Mouse (Mus musculus): ENCODE data around the gene Pola2.

Gene Pola2

DNA sequence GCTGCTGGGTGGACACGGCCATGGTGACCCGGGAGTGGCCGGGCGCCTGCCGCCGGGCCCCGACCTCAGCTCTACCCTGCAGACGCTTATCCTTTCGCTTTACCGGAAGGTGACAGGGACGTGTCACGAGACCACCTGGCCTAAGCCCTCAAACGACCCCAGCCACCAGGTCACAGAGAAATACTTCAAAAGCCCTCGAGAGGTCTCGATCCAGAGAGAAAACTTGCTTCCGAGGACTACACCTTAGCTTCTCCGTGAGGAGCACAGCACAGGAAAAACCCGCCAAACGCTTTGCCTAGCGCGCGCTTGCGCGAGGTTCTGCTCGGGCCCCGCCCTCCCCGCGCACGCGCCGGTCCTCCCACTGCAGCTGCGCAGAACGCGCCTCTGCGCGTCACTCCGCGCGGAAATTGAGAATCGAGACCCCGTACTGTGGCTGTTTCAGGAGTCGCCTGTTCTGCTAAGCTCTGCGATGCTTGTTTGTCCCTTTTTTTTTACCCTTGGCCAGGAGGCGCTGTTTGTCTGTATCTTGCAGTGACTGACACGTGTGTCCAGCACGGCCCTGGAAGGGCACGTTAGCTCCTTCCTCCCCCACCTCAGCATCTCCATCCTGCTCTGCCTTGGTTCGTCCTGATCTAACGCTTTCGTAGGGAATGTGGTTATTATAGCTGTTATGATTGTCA lies at the start of gene Pola2:
TSS of gene Pola2 (minus strand) at position 320 of the 680 bp plus-strand sequence.
- peak; percentile 89 for DNase-seq (ENCODE audit: low spot score)

DNA sequence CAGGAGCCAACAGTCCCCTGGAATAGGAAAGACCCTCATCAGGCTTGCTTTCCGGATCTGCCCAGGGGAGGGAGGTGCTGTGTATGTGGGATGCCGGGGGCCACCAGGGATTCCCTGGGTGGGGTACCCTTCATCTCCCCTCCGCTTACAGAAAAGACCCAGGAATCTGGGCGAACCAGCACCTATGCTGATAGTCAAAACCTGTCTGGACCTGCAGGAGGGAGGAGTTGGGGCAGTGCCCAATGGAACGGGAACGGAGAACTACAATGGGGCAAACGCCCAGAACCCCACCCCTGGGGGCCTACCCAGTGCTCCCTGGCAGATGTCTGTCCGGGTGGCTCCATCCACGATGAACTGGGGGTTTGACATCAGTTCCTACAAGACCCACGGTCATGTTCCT lies 49.7 kb upstream of the Pola2 start:
- no peak for DNase-seq (ENCODE audit: low spot score)

DNA sequence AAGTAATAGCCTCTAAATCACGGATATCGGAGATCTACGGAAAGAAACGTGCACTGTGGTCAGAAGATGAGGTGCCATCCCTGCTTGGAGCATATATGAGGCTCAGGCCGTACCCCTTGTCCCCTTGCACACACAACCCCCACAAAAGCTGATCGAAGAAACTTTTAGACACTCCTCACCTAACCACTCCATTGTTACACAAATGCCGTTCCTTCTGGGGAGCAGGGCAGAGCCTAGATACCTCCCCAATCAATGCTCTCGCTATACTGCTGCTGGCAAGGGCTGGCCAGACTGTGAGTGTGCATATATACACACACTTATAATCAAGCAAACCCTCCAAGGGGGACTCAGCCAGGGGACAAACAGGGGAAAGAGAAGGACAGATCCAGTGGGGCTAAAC lies 45.1 kb upstream of the Pola2 start:
- no peak for DNase-seq (ENCODE audit: low spot score)

DNA sequence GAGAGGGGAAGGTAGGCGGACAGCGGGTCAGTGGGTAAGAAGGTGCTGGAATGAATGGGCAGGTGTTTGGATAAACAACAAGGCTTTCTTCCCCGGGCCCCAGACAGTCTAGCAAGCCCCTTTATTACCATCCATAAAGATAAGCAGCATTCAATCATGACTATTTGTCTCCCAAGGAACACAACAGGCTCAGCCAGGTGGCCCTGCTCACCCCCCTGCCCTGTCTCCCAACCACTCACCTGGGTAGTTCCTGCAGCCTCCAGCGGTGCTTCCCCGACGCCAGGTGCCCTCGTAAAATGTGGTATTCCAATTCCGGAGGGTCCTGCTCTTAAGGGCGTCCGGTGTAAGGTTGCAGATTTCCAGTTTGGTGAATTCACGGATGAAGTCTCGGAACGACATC lies 43.0 kb upstream of the Pola2 start:
- DNase-seq (ENCODE audit: low spot score) = no peak

DNA sequence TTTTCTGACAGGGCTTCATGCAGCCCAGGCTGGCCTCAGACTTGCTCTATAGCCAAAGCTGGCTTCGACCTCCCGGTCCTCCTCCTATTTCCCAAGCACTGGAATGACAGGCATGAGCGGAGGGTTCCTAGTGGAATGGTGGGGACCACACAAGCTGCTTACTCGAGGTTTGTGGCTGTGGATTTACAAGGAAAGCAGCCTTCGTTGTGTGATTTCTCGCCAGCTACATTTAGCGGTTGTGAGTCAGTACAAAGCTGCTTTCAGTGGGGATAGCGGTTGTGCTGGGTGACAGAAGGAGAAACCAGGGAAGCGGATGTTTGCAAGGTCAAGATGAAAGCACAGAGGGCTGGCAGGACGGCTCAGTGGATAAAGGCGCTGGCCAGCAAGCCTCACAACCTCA lies 41.5 kb upstream of the Pola2 start:
- DNase-seq (ENCODE audit: low spot score) = no peak

DNA sequence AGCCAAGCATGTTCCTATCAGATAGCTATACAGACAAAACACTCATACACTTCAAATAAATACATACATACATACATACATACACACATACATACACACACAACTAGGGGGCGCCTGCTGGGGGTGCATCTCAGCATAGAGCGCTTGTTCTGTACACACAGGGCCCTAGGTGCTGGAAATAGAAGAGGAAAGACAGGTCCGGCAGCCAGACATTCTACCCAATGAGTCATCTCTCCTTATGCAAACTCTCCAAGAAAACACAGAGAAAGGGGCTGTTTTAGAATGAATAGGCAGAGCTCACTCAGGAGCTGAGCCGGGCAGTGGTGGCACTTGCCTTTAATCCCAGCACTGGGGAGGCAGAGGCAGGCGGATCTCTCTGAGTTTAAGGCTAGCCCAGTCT lies 36.0 kb upstream of the Pola2 start:
- DNase-seq (ENCODE audit: low spot score) = no peak

DNA sequence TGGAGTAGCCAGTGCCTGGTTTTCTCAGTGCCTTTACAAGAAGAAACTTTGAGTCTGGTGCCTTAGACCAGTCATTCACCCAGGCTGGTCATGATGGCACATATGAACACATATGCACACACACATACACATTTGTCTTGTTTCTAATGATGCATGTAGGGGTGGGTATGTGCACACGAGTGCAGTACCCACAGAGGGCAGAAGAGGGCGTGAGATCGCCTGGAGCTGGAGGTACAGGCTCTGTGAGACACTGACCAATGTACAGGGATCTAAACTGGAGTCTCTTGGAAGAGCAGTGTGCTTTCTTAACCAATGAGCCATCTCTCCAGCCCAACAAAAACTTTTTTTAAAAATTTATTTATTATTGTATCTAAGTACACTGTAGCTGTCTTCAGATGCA lies 34.2 kb upstream of the Pola2 start:
- DNase-seq (ENCODE audit: low spot score) = no peak

DNA sequence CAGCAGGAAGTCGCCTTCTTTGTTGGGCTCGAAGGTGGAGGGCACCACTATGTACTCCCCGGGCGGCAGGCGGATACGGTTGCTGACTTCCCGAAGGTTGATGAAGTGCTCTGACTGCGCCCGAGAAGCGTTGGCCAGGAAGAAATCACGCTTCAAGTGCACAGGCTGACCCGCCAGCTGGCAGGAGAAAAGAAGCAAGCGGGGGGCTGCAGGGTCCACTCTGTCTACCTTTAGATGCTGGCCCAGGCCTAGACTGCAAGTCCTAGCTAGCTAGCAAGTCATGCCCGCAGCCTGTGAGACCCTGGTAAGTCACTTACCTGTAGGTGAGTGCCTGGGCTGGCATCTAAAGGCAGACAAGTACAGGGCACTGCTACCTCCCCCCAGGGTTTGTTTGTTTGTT lies 30.7 kb upstream of the Pola2 start:
- no peak for DNase-seq (ENCODE audit: low spot score)

DNA sequence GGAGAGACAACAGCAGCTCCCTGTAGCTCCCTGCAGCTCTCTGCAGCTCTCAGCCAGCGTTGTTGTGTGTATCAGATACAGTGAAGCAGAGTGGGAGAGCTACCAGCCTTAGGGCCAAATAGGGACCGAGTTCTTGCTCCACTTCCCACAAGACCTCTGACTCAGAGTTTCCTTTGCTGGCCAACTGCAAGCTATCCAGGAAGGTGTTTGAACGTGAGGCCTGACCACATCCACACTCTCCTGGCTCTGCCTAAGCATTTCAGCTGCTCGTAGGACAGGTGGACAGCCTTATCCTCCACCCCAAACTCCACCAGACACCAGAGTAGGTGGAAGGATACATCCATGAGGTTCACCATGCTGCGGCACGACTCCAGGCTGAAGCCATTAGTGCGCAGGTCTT lies 28.0 kb upstream of the Pola2 start:
- DNase-seq (ENCODE audit: low spot score) = no peak

DNA sequence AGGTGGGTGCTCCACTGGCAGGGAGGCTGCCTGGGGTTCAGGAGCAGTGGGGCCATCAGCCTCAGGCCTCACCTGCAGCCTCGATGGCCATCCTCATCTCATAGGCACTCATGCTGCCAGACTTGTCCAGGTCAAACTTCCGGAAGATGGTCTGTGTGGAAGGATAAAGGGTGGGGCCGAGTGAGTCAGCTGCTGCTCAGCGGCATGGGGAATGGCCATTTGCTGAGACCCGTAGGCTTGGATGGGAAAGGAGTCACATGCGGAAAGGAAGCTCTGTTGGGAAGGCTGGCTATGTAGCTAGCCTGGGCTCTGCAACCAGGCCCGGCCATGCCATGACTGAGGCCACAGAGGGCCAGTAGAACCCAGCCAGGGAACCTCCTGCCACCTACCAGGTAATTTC lies 27.5 kb upstream of the Pola2 start:
- no peak for DNase-seq (ENCODE audit: low spot score)

DNA sequence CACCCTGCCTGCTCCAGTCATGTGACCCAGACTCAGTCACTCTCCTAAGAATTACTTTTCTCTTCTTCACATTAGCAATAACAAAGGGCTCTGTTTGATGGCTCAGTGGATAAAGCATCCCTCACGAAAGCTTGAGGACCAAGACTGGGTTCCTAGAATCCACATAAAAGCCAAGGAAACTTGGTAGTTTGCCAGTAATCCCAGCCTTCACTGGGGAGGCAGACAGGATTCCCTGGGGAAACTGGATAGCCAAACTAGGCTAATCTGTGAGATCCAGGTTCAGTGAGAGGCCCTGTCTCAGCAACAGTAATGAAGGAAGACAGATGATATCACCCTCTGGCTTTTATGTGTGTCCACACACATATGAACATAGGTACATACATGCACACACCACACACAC lies 26.9 kb upstream of the Pola2 start:
- DNase-seq (ENCODE audit: low spot score) = no peak

DNA sequence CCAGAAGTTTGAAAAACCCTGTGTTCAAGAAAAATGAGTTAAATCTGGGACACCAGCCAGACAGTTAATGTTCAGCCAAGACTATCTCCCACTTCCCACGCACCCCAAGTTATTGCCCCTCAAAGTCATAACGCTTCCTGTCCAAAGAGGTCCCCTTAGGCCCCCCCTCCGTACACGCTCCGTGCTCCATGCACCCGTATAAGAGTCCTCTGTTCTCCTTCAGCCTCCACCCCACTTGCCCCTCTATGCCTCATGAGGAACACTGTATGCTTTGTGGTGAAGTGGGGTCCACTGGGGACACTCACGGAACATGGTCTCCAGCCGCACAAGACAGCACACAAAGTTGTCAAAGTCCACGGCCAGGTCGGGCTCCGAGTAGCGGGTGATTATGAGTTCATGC lies 26.0 kb upstream of the Pola2 start:
- no peak for DNase-seq (ENCODE audit: low spot score)

DNA sequence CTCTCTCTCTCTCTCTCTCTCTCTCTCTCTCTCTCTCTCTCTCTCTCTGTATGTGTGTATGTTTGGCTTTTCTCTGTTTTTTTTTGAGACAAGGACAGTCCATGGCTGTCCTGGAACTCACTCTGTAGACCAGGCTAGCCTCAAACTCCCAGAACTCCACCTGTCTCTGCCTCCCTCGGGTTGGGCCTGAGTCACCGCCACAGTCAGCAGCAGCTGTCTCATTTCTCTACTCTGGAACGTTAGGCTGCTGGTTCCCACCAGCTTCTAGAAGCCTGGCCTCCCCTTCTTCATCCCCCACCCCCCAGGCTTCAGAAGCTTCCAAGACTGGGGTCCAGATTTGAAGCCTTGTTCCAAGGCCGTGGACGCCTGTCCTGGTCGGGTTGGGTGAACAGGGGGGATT lies 25.6 kb upstream of the Pola2 start:
- DNase-seq (ENCODE audit: low spot score) = no peak

DNA sequence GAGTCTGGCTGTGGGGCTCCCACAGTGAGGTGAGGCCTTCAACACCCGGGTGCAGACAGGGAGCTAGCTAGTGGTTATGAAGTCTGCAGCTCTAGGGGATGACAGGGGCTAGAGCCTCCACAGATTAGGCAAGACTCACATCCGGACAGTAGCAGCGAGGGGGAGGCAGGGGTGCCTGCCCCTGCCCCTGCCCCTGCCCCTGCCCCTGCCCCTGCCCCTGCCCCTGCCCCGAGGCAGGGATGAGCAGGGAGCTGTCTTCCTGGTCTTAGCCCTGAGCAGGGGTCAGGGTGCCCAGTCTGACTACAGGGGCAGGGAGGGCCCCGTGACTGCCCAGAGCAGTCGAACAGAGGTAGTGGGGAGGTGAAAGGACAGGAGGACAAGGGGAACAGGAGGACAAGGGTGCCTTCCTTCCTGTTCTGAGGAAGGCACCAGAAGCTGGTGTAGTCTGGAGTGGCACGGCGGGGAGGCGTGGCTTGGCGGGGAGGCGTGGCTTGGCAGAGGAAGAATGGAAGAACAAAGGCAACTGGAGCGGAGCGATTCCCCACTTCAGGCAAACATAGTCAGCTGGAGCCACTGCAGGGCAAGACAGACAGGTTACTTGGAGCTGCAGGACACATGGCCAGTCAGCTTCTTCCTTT lies 24.9 kb upstream of the Pola2 start:
- DNase-seq (ENCODE audit: low spot score) = peak; percentile 46

DNA sequence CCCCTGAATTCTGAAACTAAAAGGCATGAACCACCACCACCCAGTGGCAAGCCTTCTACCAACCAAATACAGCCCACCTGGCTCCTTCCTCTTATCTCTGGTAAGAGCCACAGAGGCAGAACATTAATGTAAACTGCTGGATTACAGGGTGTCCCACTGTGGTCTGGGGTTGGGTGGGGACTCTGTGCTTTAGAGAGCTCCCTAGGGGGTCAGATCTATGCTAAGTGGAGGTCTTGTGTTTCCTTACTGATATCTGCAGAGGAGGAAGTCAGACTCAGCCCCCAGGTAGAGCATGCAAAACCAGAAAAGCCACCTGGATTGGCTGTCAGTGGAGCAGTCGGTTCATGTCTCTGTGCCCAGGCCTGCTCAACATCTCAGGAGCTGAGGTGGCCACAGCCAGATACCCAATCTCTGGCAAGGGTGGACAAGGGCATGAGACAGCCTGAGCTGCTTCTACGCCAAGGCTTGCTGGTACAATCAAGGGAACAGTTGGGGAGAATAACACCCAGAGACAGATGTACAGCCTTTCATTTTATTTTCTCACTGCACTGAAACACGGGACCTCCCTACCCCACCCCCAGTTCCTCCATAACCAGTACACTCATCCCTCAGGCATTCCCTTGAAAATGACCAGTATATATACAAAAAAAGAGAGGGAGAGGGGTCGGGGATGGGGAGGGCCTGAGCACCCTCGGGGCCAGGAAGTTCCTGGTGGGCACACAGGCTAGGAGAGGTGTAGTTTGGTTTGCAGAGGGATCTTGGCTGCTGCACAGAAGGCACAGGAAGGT lies 24.2 kb upstream of the Pola2 start:
- DNase-seq (ENCODE audit: low spot score) = no peak

DNA sequence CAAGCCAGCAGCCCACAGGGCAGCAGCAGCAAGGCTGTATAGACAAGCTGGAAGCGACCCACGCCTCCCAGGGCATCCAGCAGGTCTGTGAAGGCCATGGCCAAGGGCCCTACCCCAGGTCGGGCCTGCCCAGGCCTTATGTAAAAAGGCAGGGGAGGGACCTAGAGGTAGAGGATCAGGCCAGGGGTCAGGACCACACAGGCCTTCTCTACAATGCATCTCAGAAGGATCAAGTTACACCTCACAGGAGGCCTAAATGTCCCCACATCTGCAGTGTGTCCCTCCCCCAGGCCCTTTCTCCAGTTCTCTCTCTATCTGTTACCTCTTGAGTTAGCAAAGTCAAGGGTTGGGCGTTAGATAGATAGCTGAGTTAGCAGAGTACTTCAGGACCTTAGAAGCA lies 22.0 kb upstream of the Pola2 start, which contains the start of gene Slc22a20:
TSS of gene Slc22a20 (minus strand) at position 101 of the 400 bp plus-strand sequence.
- no peak for DNase-seq (ENCODE audit: low spot score)

DNA sequence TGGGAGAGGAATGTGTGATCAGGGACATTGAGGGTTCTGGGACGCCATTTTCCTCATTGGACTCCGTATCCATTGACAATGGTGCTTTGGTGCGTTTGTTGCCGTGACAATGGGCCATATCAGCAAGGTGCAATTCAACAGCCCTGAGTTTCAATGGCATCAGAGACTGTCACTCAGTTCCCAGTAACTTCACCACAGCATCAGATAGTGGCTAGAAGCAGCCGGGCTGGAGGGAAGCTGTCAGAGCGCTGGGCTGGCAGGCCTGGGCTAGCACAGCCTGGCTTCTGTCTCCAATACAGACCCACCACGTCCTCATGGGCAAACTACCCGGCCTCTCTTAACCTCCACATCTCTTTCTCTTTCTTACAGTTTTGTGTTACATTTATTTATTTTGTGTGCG lies 16.5 kb upstream of the Pola2 start:
- no peak for DNase-seq (ENCODE audit: low spot score)

DNA sequence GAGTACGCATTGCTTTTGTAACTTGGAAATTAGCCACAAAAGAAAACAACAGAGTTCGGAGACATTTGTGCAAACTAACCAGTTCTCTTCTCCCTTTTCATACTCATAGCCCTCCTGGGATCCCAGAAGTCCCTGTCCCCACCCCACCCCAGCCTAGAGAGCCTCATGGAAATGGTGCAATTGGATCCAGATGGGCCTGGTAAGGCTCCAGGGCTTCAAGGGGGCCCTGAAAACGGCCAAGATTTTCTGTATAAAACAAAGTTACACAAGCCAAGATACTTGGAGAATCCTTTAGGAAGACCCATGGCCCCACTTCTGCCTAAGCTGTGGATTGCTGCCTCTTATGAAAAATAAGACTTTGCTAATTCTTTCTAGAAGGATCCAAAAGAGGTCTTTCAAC lies 13.7 kb upstream of the Pola2 start:
- no peak for DNase-seq (ENCODE audit: low spot score)

DNA sequence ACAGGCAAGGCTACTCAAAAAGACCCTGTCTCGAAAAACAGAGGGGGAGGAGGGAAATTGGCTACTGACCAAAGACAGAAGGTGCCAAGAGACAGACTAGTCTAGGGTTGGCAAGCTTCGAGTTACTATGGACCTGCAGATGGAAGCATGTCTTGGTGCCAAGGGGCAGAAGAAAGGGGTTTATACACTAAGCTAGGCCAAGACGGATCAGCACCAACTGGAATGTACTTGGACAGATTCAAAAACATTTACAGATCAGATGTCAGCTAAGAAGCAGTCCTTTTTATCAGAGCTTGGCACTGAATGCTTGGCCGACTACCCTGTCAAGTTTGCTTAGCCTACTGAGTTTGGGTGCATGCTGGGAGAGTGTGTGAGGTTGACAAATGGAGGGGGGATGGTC lies 11.7 kb upstream of the Pola2 start:
- DNase-seq (ENCODE audit: low spot score) = no peak

DNA sequence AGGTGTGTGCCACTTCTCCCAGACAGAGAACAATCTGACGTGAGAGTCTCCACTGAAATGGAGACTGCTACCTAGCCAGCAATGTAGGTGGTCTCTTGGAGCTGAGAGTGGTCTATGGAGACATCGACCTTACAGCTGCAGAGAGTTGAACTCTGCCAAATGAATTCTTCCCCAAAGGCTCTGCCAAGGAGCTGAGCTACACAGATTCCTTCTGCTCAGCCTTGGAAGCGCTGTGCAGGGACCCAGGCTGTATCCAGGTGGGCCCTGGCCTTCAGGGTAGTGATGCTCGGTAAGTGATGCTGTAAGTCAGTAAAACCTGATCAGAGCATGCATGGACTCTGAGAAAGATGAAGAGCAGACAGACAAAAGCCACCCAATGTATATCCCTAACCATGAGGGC lies 11.1 kb upstream of the Pola2 start:
- no peak for DNase-seq (ENCODE audit: low spot score)

DNA sequence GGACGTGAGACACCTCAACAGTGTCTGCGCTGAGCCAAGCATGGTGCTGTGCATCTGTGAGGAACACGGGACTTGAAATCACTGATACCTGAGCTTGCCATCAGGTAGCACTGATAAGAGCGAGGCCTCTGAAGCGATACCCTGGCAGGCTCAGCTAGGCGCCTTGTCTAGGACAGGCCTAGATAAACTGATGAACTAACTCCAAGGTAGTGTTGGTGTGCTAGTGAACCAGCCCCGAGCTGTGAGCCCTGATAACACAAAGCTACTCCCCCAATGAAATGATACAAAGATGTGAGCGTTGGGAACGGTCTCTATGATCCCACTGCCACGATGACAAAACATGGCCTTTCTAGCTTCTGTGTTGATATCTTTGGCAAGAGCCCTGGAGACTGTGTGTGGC lies 3.7 kb upstream of the Pola2 start:
- DNase-seq (ENCODE audit: low spot score) = no peak

DNA sequence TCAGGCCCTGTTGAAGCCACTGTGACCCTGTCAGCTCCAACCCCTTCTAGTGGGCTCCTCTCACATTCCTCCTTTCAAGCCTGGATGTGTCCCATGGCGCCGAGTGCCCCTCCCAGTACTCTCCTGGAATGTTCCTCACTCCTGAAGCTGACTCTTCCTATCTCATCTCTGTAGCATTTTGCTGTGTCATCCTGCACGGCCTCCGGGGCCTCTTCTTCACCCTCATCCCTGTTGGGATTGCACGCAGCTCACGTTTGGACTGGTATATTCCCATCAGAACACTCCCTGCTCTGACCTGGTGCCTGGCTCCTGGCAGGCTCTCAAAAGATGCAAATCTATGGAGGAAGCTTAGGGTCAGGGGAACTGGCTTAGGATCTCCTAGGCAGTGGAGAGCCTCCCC lies 2.8 kb upstream of the Pola2 start:
- no peak for DNase-seq (ENCODE audit: low spot score)

DNA sequence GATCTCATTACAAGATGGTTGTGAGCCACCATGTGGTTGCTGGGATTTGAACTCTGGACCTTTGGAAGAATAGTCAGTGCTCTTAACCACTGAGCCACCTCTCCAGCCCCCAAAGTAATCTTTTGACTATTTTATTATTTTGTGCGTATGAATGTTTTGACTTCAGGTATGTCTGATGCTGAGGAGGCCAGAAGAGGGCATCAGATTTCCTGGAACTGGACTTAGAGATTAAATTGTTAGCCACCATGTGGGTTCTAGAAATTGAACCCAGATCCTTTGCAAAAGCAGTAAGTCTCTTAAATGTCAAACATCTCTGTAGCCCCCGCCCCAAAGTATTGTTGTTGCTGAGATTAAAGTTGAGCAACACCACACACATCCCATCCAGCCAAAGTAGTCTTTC lies 1.9 kb upstream of the Pola2 start:
- no peak for DNase-seq (ENCODE audit: low spot score)
